Mouse (Mus musculus): ENCODE measurements around the gene Adm2. TPM values are rescaled to one million over a fixed set of nuclear protein-coding genes. Genes with fewer than 3 reads are reported as not detected.

The Adm2 gene
- polyA plus RNA-seq, 1 experiment from 2014 or later, result not detected

- no peak for ATAC-seq
- H3K9me3 ChIP-seq (replicated peaks; ENCODE audit: control insufficient read depth, low read length, poor library complexity, severe bottlenecking), result no peaks in the 10 kb centered on the region
- no peak overlapping the region for H3K4me3 ChIP-seq (ENCODE audit: low read depth, low read length)
These were observed 34.2 kb upstream of the Adm2 start for GRCm38 (mm10) chr15:89288227-89288767.

DNA sequence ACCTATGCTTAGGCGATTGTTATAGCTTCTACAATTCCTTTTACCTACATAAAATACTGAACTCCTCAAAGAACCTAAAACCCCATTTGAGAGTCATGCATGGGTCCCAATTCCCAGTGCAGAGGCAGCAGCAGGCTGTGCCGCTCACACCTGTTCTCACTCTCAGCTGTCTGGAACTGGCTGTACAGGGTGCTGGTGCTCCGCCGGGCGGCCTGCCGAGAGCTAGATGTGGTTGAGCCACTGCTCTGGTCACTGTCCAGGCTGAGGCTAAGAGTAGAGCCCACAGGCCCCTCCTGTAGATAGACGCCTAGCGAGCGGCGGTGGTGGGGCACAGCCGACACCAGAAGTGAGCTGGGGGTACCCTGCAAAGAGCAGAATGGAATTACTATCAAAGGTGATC is 33.1 kb upstream of the Adm2 start:
- Histone ChIP-seq H3K4me2 (ENCODE audit: low read length) (no peak overlapping the region), H3K4me3 (ENCODE audit: low read depth, low read length) (no peak overlapping the region), H3K36me3 (ENCODE audit: control insufficient read depth, insufficient read depth, low read length) (peaks cover 48% of the 10 kb centered on the region), H3K9me3 (replicated peaks; ENCODE audit: control insufficient read depth, low read length, poor library complexity, severe bottlenecking) (no peaks in the 10 kb centered on the region), H3K27me3 (ENCODE audit: control insufficient read depth, insufficient read depth, low read depth, low read length) (no peaks in the 10 kb centered on the region), H3K4me1 (ENCODE audit: control insufficient read depth, insufficient read depth, low read length) (no peaks in the 10 kb centered on the region), H3K9ac (ENCODE audit: low read depth, low read length) (no peak overlapping the region), H3K27ac (ENCODE audit: low read length) (no peak overlapping the region)
- no peak for ATAC-seq
- WGBS, result 94% methylated on average over 11 of the region's 11 CpGs

More at GRCm38 (mm10) chr15:89288227-89288767, 34.2 kb upstream of the Adm2 start:
- WGBS, result 91% methylated on average over 23 of the region's 23 CpGs
- Histone ChIP-seq H3K27ac (ENCODE audit: low read length) (no peak overlapping the region), H3K36me3 (ENCODE audit: control insufficient read depth, insufficient read depth, low read length) (peaks cover 44% of the 10 kb centered on the region), H3K9ac (ENCODE audit: low read depth, low read length) (no peak overlapping the region), H3K4me1 (ENCODE audit: control insufficient read depth, insufficient read depth, low read length) (no peaks in the 10 kb centered on the region), H3K4me2 (ENCODE audit: low read length) (no peak overlapping the region), H3K27me3 (ENCODE audit: control insufficient read depth, insufficient read depth, low read depth, low read length) (no peaks in the 10 kb centered on the region)

DNA sequence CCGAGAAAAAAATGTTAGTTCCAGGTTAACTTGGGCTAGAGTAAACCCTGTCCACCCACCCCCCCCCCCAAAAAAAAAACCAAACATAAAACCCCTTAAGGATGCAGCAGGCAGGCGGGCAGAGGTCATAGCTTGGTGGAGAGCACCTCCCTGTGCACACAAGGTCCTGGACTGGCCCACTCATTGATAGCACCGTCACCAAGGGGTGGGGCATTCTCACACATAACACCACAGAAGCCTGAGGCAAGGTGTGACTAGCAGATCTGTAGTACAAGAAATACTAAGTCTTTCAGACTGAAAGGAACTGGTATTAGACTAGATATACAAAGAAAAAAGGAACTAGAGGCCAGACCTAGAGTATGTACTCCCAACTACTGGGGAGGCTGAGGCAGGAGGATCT is 31.0 kb upstream of the Adm2 start:
- no peak overlapping the region for H3K4me2 ChIP-seq (ENCODE audit: low read length)
- H3K9ac ChIP-seq (ENCODE audit: low read depth, low read length), result no peak overlapping the region
- H3K4me1 ChIP-seq (ENCODE audit: control insufficient read depth, insufficient read depth, low read length), result no peaks in the 10 kb centered on the region
- H3K36me3 ChIP-seq (ENCODE audit: control insufficient read depth, insufficient read depth, low read length), result peaks cover 62% of the 10 kb centered on the region
- 89% methylated on average over 3 of the region's 3 CpGs for WGBS
- no peaks in the 10 kb centered on the region for H3K9me3 ChIP-seq (replicated peaks; ENCODE audit: control insufficient read depth, low read length, poor library complexity, severe bottlenecking)
- H3K4me3 ChIP-seq (ENCODE audit: low read depth, low read length), result no peak overlapping the region
- no peak for ATAC-seq
- H3K27me3 ChIP-seq (ENCODE audit: control insufficient read depth, insufficient read depth, low read depth, low read length), result no peaks in the 10 kb centered on the region
- H3K27ac ChIP-seq (ENCODE audit: low read length), result no peak overlapping the region

GRCm38 (mm10) chr15:89292795-89293194 is 29.7 kb upstream of the Adm2 start:
- Histone ChIP-seq H3K9ac (ENCODE audit: low read depth, low read length) (no peak overlapping the region), H3K27ac (ENCODE audit: low read length) (no peak overlapping the region), H3K4me1 (ENCODE audit: control insufficient read depth, insufficient read depth, low read length) (no peaks in the 10 kb centered on the region), H3K4me2 (ENCODE audit: low read length) (no peak overlapping the region), H3K36me3 (ENCODE audit: control insufficient read depth, insufficient read depth, low read length) (peaks cover 61% of the 10 kb centered on the region), H3K27me3 (ENCODE audit: control insufficient read depth, insufficient read depth, low read depth, low read length) (no peaks in the 10 kb centered on the region), H3K4me3 (ENCODE audit: low read depth, low read length) (no peak overlapping the region), H3K9me3 (replicated peaks; ENCODE audit: control insufficient read depth, low read length, poor library complexity, severe bottlenecking) (no peaks in the 10 kb centered on the region)
- ATAC-seq, result no peak
- 86% methylated on average over 2 of the region's 2 CpGs for WGBS

- no peaks in the 10 kb centered on the region for H3K27me3 ChIP-seq (ENCODE audit: control insufficient read depth, insufficient read depth, low read depth, low read length)
- ATAC-seq, result no peak
- no peaks in the 10 kb centered on the region for H3K4me1 ChIP-seq (ENCODE audit: control insufficient read depth, insufficient read depth, low read length)
- no peak overlapping the region for H3K4me3 ChIP-seq (ENCODE audit: low read depth, low read length)
- peaks cover 55% of the 10 kb centered on the region for H3K36me3 ChIP-seq (ENCODE audit: control insufficient read depth, insufficient read depth, low read length)
- 94% methylated on average over 10 of the region's 10 CpGs for WGBS
- no peaks in the 10 kb centered on the region for H3K9me3 ChIP-seq (replicated peaks; ENCODE audit: control insufficient read depth, low read length, poor library complexity, severe bottlenecking)
- no peak overlapping the region for H3K9ac ChIP-seq (ENCODE audit: low read depth, low read length)
- H3K27ac ChIP-seq (ENCODE audit: low read length), result no peak overlapping the region
- H3K4me2 ChIP-seq (ENCODE audit: low read length), result no peak overlapping the region
These were observed 28.7 kb upstream of the Adm2 start for GRCm38 (mm10) chr15:89293778-89294177.

DNA sequence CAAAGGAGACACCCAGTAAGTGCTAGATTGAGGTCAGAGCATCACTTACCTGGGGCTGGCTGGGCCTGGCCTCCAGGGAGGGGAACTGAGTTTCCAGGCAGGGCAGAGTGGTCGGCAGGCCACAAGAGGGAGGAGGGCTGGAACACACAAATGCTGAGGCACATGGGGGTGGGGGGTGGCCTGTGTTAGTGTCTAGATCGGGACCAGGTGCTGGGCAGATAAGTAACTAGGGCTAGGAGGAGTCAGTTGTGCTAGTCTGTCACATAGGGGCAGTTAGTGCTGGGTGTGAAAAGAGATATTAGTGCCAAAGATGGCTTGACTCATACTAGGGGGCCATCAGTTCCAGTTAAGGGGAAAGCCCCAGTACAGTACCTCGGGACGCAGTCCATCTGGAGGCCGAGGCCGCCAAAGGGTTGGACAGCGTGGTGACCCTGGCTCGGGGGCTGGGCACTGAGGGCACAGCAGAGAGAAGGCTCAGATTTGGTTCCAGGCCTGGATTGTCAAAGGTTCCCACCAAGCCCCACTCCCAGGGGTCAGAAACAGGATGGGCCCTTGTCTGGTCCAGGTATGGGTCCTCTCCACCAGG is 26.8 kb upstream of the Adm2 start:
- 95% methylated on average over 8 of the region's 8 CpGs for WGBS
- Histone ChIP-seq H3K9ac (ENCODE audit: low read depth, low read length) (no peak overlapping the region), H3K27ac (ENCODE audit: low read length) (no peak overlapping the region), H3K9me3 (replicated peaks; ENCODE audit: control insufficient read depth, low read length, poor library complexity, severe bottlenecking) (no peaks in the 10 kb centered on the region), H3K36me3 (ENCODE audit: control insufficient read depth, insufficient read depth, low read length) (peaks cover 61% of the 10 kb centered on the region), H3K27me3 (ENCODE audit: control insufficient read depth, insufficient read depth, low read depth, low read length) (no peaks in the 10 kb centered on the region), H3K4me3 (ENCODE audit: low read depth, low read length) (no peak overlapping the region), H3K4me2 (ENCODE audit: low read length) (no peak overlapping the region), H3K4me1 (ENCODE audit: control insufficient read depth, insufficient read depth, low read length) (no peaks in the 10 kb centered on the region)
- ATAC-seq, result no peak

GRCm38 (mm10) chr15:89296465-89296864 is 26.1 kb upstream of the Adm2 start:
- Histone ChIP-seq H3K4me3 (ENCODE audit: low read depth, low read length) (no peak overlapping the region), H3K27me3 (ENCODE audit: control insufficient read depth, insufficient read depth, low read depth, low read length) (no peaks in the 10 kb centered on the region), H3K9ac (ENCODE audit: low read depth, low read length) (no peak overlapping the region), H3K36me3 (ENCODE audit: control insufficient read depth, insufficient read depth, low read length) (peaks cover 61% of the 10 kb centered on the region), H3K9me3 (replicated peaks; ENCODE audit: control insufficient read depth, low read length, poor library complexity, severe bottlenecking) (no peaks in the 10 kb centered on the region), H3K27ac (ENCODE audit: low read length) (no peak overlapping the region), H3K4me2 (ENCODE audit: low read length) (no peak overlapping the region), H3K4me1 (ENCODE audit: control insufficient read depth, insufficient read depth, low read length) (no peaks in the 10 kb centered on the region)
- 74% methylated on average over 1 of the region's 1 CpGs for WGBS
- ATAC-seq, result no peak

DNA sequence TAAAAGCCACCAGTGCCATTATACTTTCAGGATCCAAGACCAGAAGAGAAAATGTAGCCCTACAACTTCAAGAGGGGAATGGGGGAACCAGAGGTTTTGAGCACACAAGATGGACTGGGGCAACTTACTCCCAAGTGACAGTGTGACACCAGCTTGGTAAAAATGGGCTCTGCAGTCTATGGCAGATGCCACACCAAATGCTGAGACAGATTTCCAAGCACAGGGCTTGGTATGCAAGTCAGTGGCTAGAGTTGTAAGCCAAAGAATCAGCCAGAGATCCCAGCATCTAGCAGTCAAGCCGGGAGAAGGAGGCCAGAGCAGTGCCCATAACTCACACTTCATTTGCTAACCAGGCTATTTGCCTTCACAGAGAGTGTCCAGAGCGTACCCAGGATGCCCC is 24.8 kb upstream of the Adm2 start:
- WGBS, result 93% methylated on average over 2 of the region's 2 CpGs
- no peak for ATAC-seq

GRCm38 (mm10) chr15:89300180-89300579 is 22.3 kb upstream of the Adm2 start:
- Histone ChIP-seq H3K4me2 (ENCODE audit: low read length) (no peak overlapping the region), H3K4me3 (ENCODE audit: low read depth, low read length) (no peak overlapping the region), H3K27ac (ENCODE audit: low read length) (no peak overlapping the region), H3K9me3 (replicated peaks; ENCODE audit: control insufficient read depth, low read length, poor library complexity, severe bottlenecking) (no peaks in the 10 kb centered on the region), H3K36me3 (ENCODE audit: control insufficient read depth, insufficient read depth, low read length) (peaks cover 59% of the 10 kb centered on the region), H3K9ac (ENCODE audit: low read depth, low read length) (no peak overlapping the region), H3K27me3 (ENCODE audit: control insufficient read depth, insufficient read depth, low read depth, low read length) (no peaks in the 10 kb centered on the region), H3K4me1 (ENCODE audit: control insufficient read depth, insufficient read depth, low read length) (no peaks in the 10 kb centered on the region)
- WGBS, result 89% methylated on average over 13 of the region's 13 CpGs
- ATAC-seq, result no peak

More for the DNA sequence above, 24.8 kb upstream of the Adm2 start:
- no peaks in the 10 kb centered on the region for H3K4me1 ChIP-seq (ENCODE audit: control insufficient read depth, insufficient read depth, low read length)
- H3K9ac ChIP-seq (ENCODE audit: low read depth, low read length), result no peak overlapping the region
- no peak overlapping the region for H3K27ac ChIP-seq (ENCODE audit: low read length)
- peaks cover 64% of the 10 kb centered on the region for H3K36me3 ChIP-seq (ENCODE audit: control insufficient read depth, insufficient read depth, low read length)
- H3K9me3 ChIP-seq (replicated peaks; ENCODE audit: control insufficient read depth, low read length, poor library complexity, severe bottlenecking), result no peaks in the 10 kb centered on the region
- no peak overlapping the region for H3K4me2 ChIP-seq (ENCODE audit: low read length)
- H3K27me3 ChIP-seq (ENCODE audit: control insufficient read depth, insufficient read depth, low read depth, low read length), result no peaks in the 10 kb centered on the region
- no peak overlapping the region for H3K4me3 ChIP-seq (ENCODE audit: low read depth, low read length)
